Mouse (Mus musculus): Measurements from ENCODE around the gene Panx2. TPM values are rescaled to one million over a fixed set of nuclear protein-coding genes. Genes with fewer than 3 reads are reported as not detected.

Panx2 gene
- polyA plus RNA-seq, 1 experiment from 2014 or later = 8.5 TPM

DNA sequence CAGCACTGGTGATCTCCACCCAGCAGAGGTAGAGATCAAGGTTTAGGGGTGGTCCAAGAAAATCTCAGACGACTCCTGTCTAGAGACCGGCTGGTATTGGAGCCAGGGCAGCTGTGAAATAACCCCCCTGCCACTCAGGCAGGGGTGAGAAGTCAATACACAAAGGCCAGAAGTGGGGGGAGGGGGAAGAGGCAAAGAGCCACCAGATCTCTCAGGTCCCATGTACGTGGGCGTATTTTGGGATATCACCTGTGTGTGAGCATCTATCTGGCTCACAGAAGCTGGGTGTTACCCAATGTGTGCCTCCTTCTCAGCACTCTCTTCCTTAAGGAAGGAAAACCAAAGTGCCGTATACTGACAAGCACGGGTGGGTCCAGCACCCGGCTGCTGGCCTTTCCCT is 3.5 kb downstream of the Panx2 start:
- no peak overlapping the region for H3K4me2 ChIP-seq
- no peak overlapping the region for H3K9ac ChIP-seq
- no peaks in the 10 kb centered on the region for H3K9me3 ChIP-seq
- H3K4me3 ChIP-seq = no peak overlapping the region
- peaks cover 27% of the 10 kb centered on the region for H3K27me3 ChIP-seq (replicated peaks)
- H3K27ac ChIP-seq = no peak overlapping the region
- 0 out of 2 replicates have a peak, but pooled peaks cover 3% of the 10 kb centered on the region for H3K36me3 ChIP-seq (replicated peaks)
- H3K4me1 ChIP-seq = peaks cover 21% of the 10 kb centered on the region
- 81% methylated on average over 7 of the region's 7 CpGs for WGBS
- ATAC-seq (replicated peaks) = no peak

DNA sequence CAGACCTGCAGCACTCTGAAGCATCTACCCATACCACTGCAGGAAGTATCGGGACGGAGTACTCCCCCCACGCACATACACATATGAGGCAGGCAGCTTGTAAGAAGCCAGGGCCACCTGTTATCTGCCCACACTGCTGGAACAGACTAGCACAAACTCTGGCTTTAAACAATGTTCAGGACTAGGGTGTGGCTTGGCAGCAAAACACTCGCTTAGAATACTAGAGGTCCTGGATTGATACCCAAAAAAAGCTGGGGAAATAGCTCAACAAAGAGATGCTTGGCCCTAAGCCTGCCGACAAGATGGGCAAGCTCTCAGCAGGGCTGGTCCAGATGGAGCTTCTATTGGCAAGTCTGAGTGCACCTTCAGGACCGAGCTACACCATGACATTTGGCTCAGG is 4.0 kb downstream of the Panx2 start:
- 0 out of 2 replicates have a peak, but pooled peaks cover 3% of the 10 kb centered on the region for H3K36me3 ChIP-seq (replicated peaks)
- H3K4me3 ChIP-seq = no peak overlapping the region
- H3K4me2 ChIP-seq = no peak overlapping the region
- peaks cover 27% of the 10 kb centered on the region for H3K27me3 ChIP-seq (replicated peaks)
- no peak overlapping the region for H3K9ac ChIP-seq
- H3K4me1 ChIP-seq = peaks cover 21% of the 10 kb centered on the region
- ATAC-seq (replicated peaks) = no peak
- WGBS = 72% methylated on average over 6 of the region's 6 CpGs
- H3K9me3 ChIP-seq = no peaks in the 10 kb centered on the region
- H3K27ac ChIP-seq = no peak overlapping the region

DNA sequence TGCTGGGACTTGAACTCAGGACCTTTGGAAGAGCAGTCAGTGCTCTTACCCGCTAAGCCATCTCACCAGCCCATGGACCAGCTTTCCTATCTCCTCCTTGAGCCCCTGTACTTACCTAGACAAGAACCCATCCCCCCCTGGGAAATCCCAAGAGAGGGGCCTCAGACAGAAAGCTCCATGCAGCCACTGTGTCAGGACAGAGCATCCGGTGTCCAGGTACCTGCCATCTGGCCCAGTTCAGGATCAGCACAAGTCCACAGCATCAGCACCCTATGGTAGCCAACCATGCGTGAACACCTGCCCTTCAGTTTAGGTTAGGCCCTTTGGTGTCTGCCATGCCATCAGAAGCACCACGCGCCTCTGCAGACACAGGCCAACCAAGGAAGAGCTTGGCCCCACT is 5.4 kb downstream of the Panx2 start:
- Histone ChIP-seq H3K27ac (no peak overlapping the region), H3K4me3 (no peak overlapping the region), H3K36me3 (replicated peaks) (0 out of 2 replicates have a peak, but pooled peaks cover 6% of the 10 kb centered on the region), H3K4me2 (no peak overlapping the region), H3K9me3 (no peaks in the 10 kb centered on the region), H3K4me1 (peaks cover 13% of the 10 kb centered on the region), H3K27me3 (replicated peaks) (peaks cover 27% of the 10 kb centered on the region), H3K9ac (no peak overlapping the region)
- no peak for ATAC-seq (replicated peaks)
- 94% methylated on average over 5 of the region's 5 CpGs for WGBS

DNA sequence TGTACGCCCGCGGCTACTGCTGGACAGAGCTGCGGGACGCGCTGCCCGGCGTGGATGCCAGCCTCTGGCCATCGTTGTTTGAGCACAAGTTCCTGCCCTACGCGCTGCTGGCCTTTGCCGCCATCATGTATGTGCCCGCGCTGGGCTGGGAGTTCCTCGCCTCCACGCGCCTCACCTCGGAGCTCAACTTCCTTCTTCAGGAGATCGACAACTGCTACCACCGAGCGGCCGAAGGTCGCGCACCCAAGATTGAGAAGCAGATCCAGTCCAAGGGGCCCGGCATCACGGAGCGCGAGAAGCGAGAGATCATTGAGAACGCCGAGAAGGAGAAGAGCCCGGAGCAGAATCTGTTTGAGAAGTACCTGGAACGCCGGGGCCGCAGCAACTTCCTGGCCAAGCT is 8.1 kb downstream of the Panx2 start:
- Histone ChIP-seq H3K4me1 (no peaks in the 10 kb centered on the region), H3K36me3 (replicated peaks) (peaks cover 6% of the 10 kb centered on the region; the same call in 1 of the 2 replicates), H3K9ac (no peak overlapping the region), H3K9me3 (no peaks in the 10 kb centered on the region), H3K27me3 (replicated peaks) (peaks cover 27% of the 10 kb centered on the region), H3K27ac (no peak overlapping the region), H3K4me3 (no peak overlapping the region), H3K4me2 (no peak overlapping the region)
- ATAC-seq (replicated peaks) = no peak
- WGBS = 50% methylated on average over 35 of the region's 35 CpGs

DNA sequence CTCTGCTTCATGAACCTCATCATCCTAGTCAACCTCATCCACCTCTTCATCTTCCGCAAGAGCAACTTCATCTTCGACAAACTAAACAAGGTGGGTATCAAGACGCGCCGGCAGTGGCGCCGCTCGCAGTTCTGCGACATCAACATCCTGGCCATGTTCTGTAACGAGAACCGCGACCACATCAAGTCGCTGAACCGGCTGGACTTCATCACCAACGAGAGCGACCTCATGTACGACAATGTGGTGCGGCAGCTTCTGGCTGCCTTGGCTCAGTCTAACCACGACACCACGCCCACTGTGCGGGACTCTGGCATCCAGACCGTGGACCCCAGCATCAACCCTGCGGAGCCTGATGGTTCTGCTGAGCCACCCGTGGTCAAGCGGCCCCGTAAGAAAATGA is 8.7 kb downstream of the Panx2 start:
- Histone ChIP-seq H3K4me2 (no peak overlapping the region), H3K27me3 (replicated peaks) (peaks cover 27% of the 10 kb centered on the region), H3K4me3 (no peak overlapping the region), H3K27ac (no peak overlapping the region), H3K9ac (no peak overlapping the region), H3K36me3 (replicated peaks) (peaks cover 6% of the 10 kb centered on the region; the same call in 1 of the 2 replicates), H3K4me1 (no peaks in the 10 kb centered on the region), H3K9me3 (no peaks in the 10 kb centered on the region)
- WGBS = 45% methylated on average over 26 of the region's 26 CpGs
- ATAC-seq (replicated peaks) = no peak

DNA sequence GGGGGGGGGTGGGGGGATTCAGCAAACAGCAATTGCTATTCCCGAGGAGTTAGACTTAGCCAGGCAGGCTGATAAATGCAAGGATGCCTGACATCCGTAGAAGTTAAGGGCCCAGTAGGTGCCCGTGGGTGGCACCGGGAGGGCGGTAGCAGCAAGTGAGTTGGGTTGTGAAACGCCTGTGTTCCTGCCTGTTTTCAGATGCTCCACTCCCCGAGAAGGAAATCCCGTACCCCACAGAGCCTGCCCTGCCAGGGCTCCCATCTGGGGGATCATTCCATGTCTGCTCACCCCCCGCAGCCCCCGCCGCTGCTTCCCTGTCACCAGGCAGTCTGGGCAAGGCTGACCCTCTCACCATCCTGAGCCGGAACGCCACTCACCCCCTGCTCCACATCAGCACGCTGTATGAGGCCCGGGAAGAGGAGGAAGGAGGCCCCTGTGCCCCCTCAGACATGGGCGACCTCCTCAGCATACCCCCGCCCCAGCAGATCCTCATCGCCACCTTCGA is 9.9 kb downstream of the Panx2 start:
- H3K9me3 ChIP-seq = no peaks in the 10 kb centered on the region
- H3K36me3 ChIP-seq (replicated peaks) = peaks cover 6% of the 10 kb centered on the region; the same call in 1 of the 2 replicates
- peaks cover under 1% of the 10 kb centered on the region; the same call in 1 of the 2 replicates for H3K4me1 ChIP-seq
- H3K9ac ChIP-seq = no peak overlapping the region
- 86% methylated on average over 19 of the region's 19 CpGs for WGBS
- peaks cover 27% of the 10 kb centered on the region for H3K27me3 ChIP-seq (replicated peaks)
- no peak overlapping the region for H3K4me2 ChIP-seq
- no peak for ATAC-seq (replicated peaks)
- no peak overlapping the region for H3K4me3 ChIP-seq
- no peak overlapping the region for H3K27ac ChIP-seq

DNA sequence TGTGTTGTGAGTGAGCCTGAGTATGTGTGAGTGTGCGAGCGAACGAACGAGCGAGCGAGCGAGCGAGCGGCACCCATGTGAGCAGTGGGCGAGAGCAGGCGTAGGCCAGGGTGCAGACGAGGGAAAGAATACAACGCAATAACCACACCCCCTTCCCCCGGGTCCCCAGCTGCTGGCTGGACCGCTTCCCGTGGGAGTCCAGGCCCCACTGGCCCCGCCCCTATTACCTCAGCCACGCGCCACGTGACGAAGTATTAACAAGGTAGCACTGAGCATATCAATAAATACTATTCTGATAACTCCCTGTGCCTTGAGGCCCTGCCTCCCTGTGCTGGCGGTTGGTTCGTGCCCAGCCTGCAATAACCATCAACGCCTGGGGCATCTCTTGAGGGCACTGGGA is 11.1 kb downstream of the Panx2 start:
- 77% methylated on average over 24 of the region's 24 CpGs for WGBS
- Histone ChIP-seq H3K9ac (no peak overlapping the region), H3K4me1 (peaks cover 12% of the 10 kb centered on the region), H3K4me3 (no peak overlapping the region), H3K27ac (no peak overlapping the region), H3K36me3 (replicated peaks) (peaks cover 6% of the 10 kb centered on the region; the same call in 1 of the 2 replicates), H3K4me2 (no peak overlapping the region), H3K9me3 (no peaks in the 10 kb centered on the region), H3K27me3 (replicated peaks) (peaks cover 25% of the 10 kb centered on the region)
- no peak for ATAC-seq (replicated peaks)

DNA sequence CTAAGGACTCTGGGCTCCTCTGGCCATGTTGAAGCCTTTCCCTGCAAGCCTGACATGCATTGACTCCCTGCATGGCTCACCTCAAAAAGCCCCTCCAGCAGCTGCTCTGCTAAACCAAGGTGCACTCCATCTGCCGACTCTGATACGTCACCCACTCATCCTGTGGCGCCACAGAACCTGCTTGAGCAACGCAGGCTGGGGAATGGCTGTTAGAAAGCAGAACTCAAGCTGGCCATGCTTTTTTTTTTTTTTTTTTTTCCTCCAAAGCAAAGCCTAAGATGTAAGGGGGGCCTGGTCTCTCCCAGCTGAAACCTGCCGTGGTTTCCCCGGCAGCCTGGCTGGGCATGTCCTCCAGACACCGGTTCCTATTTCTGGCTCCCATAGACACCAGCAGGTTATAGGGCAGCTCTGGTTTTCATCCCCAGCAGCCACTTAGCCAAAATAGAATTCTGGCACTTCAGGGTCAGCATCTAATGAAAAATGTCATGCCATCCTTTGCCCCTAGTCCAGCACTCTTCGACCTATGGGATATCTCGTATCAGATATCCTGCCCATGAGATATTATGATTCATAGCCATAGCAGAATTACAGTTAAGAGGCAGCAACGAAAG is 14.6 kb downstream of the Panx2 start:
- WGBS = 86% methylated on average over 10 of the region's 10 CpGs
- peaks cover 37% of the 10 kb centered on the region for H3K4me1 ChIP-seq
- ATAC-seq (replicated peaks) = no peak
- H3K4me2 ChIP-seq = 0 out of 2 replicates have a peak overlapping the region, but pooled peaks have one; percentile 88
- peak overlapping the region; percentile 90 for H3K27ac ChIP-seq
- peaks cover 4% of the 10 kb centered on the region; the same call in 1 of the 2 replicates for H3K36me3 ChIP-seq (replicated peaks)
- H3K9ac ChIP-seq = peak overlapping the region; percentile 91; the same call in 1 of the 2 replicates
- H3K27me3 ChIP-seq (replicated peaks) = no peaks in the 10 kb centered on the region; the same call in 1 of the 2 replicates
- no peaks in the 10 kb centered on the region for H3K9me3 ChIP-seq
- H3K4me3 ChIP-seq = no peak overlapping the region

DNA sequence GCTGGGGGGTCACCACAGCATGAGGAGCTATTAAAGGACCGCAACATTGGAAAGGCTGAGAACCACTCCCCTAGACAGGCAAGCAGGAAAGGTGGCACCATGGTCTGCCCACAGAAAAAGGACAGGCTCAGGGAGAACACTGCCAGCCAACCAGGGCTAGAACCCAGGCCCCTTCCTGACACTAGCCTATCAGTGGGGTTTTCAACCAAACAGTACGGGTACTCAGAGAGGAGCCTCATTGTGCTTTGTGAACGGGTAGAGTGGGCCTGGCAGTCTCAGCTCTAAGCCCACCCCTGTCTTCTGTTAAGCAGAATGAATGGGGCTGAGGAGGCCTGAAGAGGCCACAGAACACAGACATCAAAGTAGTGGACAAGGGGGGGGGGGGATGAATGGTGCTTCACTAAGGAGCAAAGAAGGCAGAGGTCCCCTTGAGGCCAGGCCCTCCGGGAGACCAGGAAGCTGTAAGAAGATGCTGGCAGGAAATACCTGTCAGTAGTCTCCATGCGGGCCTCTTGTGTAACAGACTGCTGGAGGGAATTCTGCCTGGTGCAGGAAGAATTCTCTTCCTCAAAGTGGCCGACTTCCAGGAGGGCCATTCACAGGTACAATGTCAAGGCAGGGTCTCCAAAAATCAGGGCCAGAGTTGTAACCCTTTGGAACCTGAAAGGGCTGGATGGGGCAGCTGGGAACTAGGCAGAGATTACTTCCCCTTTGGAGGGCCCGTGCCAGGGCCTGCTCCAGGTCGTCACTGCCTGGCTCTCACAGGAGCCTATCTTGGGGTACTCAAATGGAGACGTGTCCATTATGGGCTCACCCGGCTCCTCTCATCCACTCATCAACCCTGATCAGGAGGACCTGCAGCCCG is 15.3 kb downstream of the Panx2 start, which contains the start of gene Trabd:
TSS of gene Trabd (plus strand) at position 512 of the 865 bp plus-strand sequence.
- H3K4me1 ChIP-seq = peaks cover 37% of the 10 kb centered on the region

DNA sequence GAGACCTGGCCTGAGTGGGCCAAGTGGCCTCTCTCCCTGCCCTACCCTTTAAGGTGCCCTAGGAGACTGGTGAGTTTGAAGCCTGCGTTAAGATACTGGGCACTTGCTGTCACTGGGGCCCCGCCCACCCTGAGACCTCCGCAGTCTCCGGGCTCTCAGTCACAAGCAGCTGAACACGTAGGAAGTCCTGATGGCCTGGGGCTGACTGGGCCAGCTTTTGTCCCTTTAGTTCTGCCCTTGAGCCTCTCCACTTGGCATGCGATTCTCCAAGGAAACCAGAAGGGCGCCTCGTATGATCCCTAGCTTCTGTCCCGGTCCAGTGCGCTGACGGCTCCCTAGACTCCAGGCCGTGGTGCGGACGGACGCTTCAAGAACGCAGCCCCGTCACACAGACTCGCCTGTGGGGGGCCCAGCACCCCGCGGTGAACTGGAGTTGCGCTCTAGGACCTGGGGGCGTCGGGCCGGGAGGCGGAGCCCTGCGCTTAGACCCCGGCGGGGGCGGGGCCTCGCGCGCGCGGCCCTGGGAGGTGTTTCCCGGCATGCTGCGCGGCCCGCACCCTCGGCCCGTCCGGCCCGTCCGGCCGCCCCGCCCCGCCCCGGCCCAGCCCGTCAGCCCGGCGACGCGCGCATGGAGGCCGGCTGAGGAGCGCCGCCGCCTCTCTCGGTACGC is 16.1 kb downstream of the Panx2 start:
- WGBS = under 1% methylated on average over 49 of the region's 59 CpGs
- ATAC-seq (replicated peaks) = peak; percentile 87
- Histone ChIP-seq H3K4me2 (peak overlapping the region; percentile 88), H3K9ac (peak overlapping the region; percentile 91), H3K4me3 (peak overlapping the region; percentile 78), H3K9me3 (no peaks in the 10 kb centered on the region), H3K27ac (peak overlapping the region; percentile 90), H3K4me1 (peaks cover 37% of the 10 kb centered on the region), H3K27me3 (replicated peaks) (no peaks in the 10 kb centered on the region), H3K36me3 (replicated peaks) (peaks cover 2% of the 10 kb centered on the region; the same call in 1 of the 2 replicates)

More for the DNA sequence above, 15.3 kb downstream of the Panx2 start, which contains the start of gene Trabd:
- H3K27me3 ChIP-seq (replicated peaks) = no peaks in the 10 kb centered on the region; the same call in 1 of the 2 replicates
- peaks cover 2% of the 10 kb centered on the region; the same call in 1 of the 2 replicates for H3K36me3 ChIP-seq (replicated peaks)
- peak within 1 kb of the TSS; percentile 78 for H3K4me3 ChIP-seq
- H3K9me3 ChIP-seq = no peaks in the 10 kb centered on the region
- peak; percentile 55 for ATAC-seq (replicated peaks)
- H3K4me2 ChIP-seq = peak within 1 kb of the TSS; percentile 88
- H3K27ac ChIP-seq = peak within 1 kb of the TSS; percentile 90
- WGBS = 21% methylated on average over 11 of the region's 11 CpGs
- H3K9ac ChIP-seq = peak within 1 kb of the TSS; percentile 91

DNA sequence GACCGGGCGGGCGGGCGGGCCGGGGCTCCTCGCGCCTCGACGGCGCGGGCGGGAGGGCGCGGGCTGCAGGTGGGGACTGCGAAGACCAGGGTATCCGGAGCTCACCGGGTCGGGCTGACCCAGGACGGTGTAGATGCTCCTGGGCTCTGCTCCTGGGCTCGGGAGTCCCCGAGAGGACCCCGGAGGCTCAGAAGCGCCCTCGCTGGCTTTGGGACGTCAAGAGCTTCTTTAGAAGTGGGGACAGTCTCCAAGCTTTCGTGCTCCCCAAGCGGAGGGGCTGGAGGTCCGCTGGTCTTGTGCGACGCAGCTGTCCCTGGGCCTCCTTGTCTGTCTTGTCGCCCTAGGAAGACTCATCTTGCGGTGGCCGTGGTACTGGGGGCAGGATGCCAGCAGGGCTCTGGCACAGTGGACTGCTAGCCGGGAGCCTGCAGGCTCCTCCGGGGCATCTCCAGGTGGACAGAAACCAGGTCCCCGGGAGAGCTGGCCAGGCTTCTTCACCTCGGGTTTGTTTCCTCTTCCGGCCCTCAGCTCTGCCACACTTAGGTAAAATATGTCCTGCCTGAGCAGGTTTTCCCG is 16.7 kb downstream of the Panx2 start:
- H3K27me3 ChIP-seq (replicated peaks) = no peaks in the 10 kb centered on the region
- 0 out of 2 replicates have a peak, but pooled peaks cover 2% of the 10 kb centered on the region for H3K36me3 ChIP-seq (replicated peaks)
- H3K4me3 ChIP-seq = peak overlapping the region; percentile 78
- peak; percentile 71; the same call in 1 of the 2 replicates for ATAC-seq (replicated peaks)
- peak overlapping the region; percentile 91 for H3K9ac ChIP-seq
- peak overlapping the region; percentile 90 for H3K27ac ChIP-seq
- WGBS = under 1% methylated on average over 36 of the region's 39 CpGs
- H3K4me1 ChIP-seq = peaks cover 37% of the 10 kb centered on the region
- peak overlapping the region; percentile 88 for H3K4me2 ChIP-seq
- no peaks in the 10 kb centered on the region for H3K9me3 ChIP-seq
